Mouse (Mus musculus): Measurements from ENCODE around the gene Tnxb. TPM values are rescaled to one million over a fixed set of nuclear protein-coding genes. Genes with fewer than 3 reads are reported as not detected.

Tnxb gene
- polyA plus RNA-seq, 1 experiment from 2014 or later = 0.62 TPM

- no peak for ATAC-seq (ENCODE audit: low read depth)
- Histone ChIP-seq H3K4me1 (replicated peaks; ENCODE audit: control insufficient read depth, insufficient read depth, low read length) (peaks cover 32% of the 10 kb centered on the region), H3K9me3 (ENCODE audit: control insufficient read depth, low read length) (no peaks in the 10 kb centered on the region), H3K27ac (ENCODE audit: low read length) (peak overlapping the region; percentile 94; the same call in 1 of the 2 replicates), H3K4me3 (ENCODE audit: low read length) (peak overlapping the region; percentile 79), H3K4me2 (ENCODE audit: low read depth, low read length) (peak overlapping the region; percentile 88), H3K36me3 (ENCODE audit: control insufficient read depth, insufficient read depth, low read length) (0 out of 2 replicates have a peak, but pooled peaks cover 4% of the 10 kb centered on the region), H3K27me3 (ENCODE audit: control insufficient read depth, insufficient read depth, low read depth, low read length) (peaks cover 47% of the 10 kb centered on the region), H3K9ac (ENCODE audit: low read length) (peak overlapping the region; percentile 73)
- WGBS = 33% methylated on average over 5 of the region's 5 CpGs
Observed at GRCm38 (mm10) chr17:34628644-34628967, 41.7 kb upstream of the Tnxb start.

- ATAC-seq (ENCODE audit: low read depth) = no peak
- Histone ChIP-seq H3K4me3 (ENCODE audit: low read length) (peak within 1 kb of the TSS; percentile 79), H3K27ac (ENCODE audit: low read length) (peak within 1 kb of the TSS; percentile 94), H3K9ac (ENCODE audit: low read length) (peak within 1 kb of the TSS; percentile 73), H3K4me1 (replicated peaks; ENCODE audit: control insufficient read depth, insufficient read depth, low read length) (peaks cover 32% of the 10 kb centered on the region), H3K9me3 (ENCODE audit: control insufficient read depth, low read length) (no peaks in the 10 kb centered on the region), H3K36me3 (ENCODE audit: control insufficient read depth, insufficient read depth, low read length) (0 out of 2 replicates have a peak, but pooled peaks cover 3% of the 10 kb centered on the region), H3K4me2 (ENCODE audit: low read depth, low read length) (peak within 1 kb of the TSS; percentile 88), H3K27me3 (ENCODE audit: control insufficient read depth, insufficient read depth, low read depth, low read length) (peaks cover 51% of the 10 kb centered on the region)
- WGBS = 2% methylated on average over 14 of the region's 16 CpGs
Observed at GRCm38 (mm10) chr17:34629221-34629751, 41.0 kb upstream of the Tnxb start, which contains the start of gene Prrt1. Gene Prrt1, plus strand, starts transcription at chr17:34629533.

GRCm38 (mm10) chr17:34629796-34630603 lies 40.3 kb upstream of the Tnxb start:
- Histone ChIP-seq H3K27ac (ENCODE audit: low read length) (no peak overlapping the region), H3K9ac (ENCODE audit: low read length) (no peak overlapping the region)
- 27% methylated on average over 12 of the region's 12 CpGs for WGBS

GRCm38 (mm10) chr17:34630761-34631301 lies 39.5 kb upstream of the Tnxb start:
- Histone ChIP-seq H3K36me3 (ENCODE audit: control insufficient read depth, insufficient read depth, low read length) (no peaks in the 10 kb centered on the region), H3K4me3 (ENCODE audit: low read length) (peak overlapping the region; percentile 19; the same call in 1 of the 2 replicates), H3K9me3 (ENCODE audit: control insufficient read depth, low read length) (no peaks in the 10 kb centered on the region), H3K4me2 (ENCODE audit: low read depth, low read length) (peak overlapping the region; percentile 41), H3K9ac (ENCODE audit: low read length) (no peak overlapping the region; the same call in 1 of the 2 replicates), H3K27me3 (ENCODE audit: control insufficient read depth, insufficient read depth, low read depth, low read length) (peaks cover 53% of the 10 kb centered on the region), H3K27ac (ENCODE audit: low read length) (no peak overlapping the region), H3K4me1 (replicated peaks; ENCODE audit: control insufficient read depth, insufficient read depth, low read length) (peaks cover 32% of the 10 kb centered on the region)
- 2% methylated on average over 43 of the region's 48 CpGs for WGBS
- ATAC-seq (ENCODE audit: low read depth) = no peak

More at GRCm38 (mm10) chr17:34629796-34630603, 40.3 kb upstream of the Tnxb start:
- no peak for ATAC-seq (ENCODE audit: low read depth)
- Histone ChIP-seq H3K9me3 (ENCODE audit: control insufficient read depth, low read length) (no peaks in the 10 kb centered on the region), H3K4me2 (ENCODE audit: low read depth, low read length) (peak overlapping the region; percentile 41), H3K36me3 (ENCODE audit: control insufficient read depth, insufficient read depth, low read length) (0 out of 2 replicates have a peak, but pooled peaks cover 3% of the 10 kb centered on the region), H3K27me3 (ENCODE audit: control insufficient read depth, insufficient read depth, low read depth, low read length) (peaks cover 53% of the 10 kb centered on the region), H3K4me3 (ENCODE audit: low read length) (peak overlapping the region; percentile 17; the same call in 1 of the 2 replicates), H3K4me1 (replicated peaks; ENCODE audit: control insufficient read depth, insufficient read depth, low read length) (peaks cover 32% of the 10 kb centered on the region)

- Histone ChIP-seq H3K9me3 (ENCODE audit: control insufficient read depth, low read length) (no peaks in the 10 kb centered on the region), H3K27ac (ENCODE audit: low read length) (no peak overlapping the region), H3K36me3 (ENCODE audit: control insufficient read depth, insufficient read depth, low read length) (no peaks in the 10 kb centered on the region), H3K9ac (ENCODE audit: low read length) (peak overlapping the region; percentile 40), H3K4me3 (ENCODE audit: low read length) (peak overlapping the region; percentile 41), H3K27me3 (ENCODE audit: control insufficient read depth, insufficient read depth, low read depth, low read length) (peaks cover 53% of the 10 kb centered on the region), H3K4me1 (replicated peaks; ENCODE audit: control insufficient read depth, insufficient read depth, low read length) (peaks cover 25% of the 10 kb centered on the region), H3K4me2 (ENCODE audit: low read depth, low read length) (peak overlapping the region; percentile 60)
- WGBS = 11% methylated on average over 12 of the region's 12 CpGs
- no peak for ATAC-seq (ENCODE audit: low read depth)
Observed at GRCm38 (mm10) chr17:34631647-34632046, 38.7 kb upstream of the Tnxb start.

GRCm38 (mm10) chr17:34632261-34632691 lies 38.1 kb upstream of the Tnxb start:
- peak overlapping the region; percentile 40 for H3K9ac ChIP-seq (ENCODE audit: low read length)
- H3K9me3 ChIP-seq (ENCODE audit: control insufficient read depth, low read length) = no peaks in the 10 kb centered on the region

GRCm38 (mm10) chr17:34635671-34636070 lies 34.7 kb upstream of the Tnxb start:
- Histone ChIP-seq H3K36me3 (ENCODE audit: control insufficient read depth, insufficient read depth, low read length) (no peaks in the 10 kb centered on the region), H3K9me3 (ENCODE audit: control insufficient read depth, low read length) (no peaks in the 10 kb centered on the region), H3K9ac (ENCODE audit: low read length) (no peak overlapping the region), H3K27ac (ENCODE audit: low read length) (no peak overlapping the region), H3K27me3 (ENCODE audit: control insufficient read depth, insufficient read depth, low read depth, low read length) (peaks cover 38% of the 10 kb centered on the region), H3K4me2 (ENCODE audit: low read depth, low read length) (no peak overlapping the region), H3K4me1 (replicated peaks; ENCODE audit: control insufficient read depth, insufficient read depth, low read length) (peaks cover 12% of the 10 kb centered on the region), H3K4me3 (ENCODE audit: low read length) (no peak overlapping the region)
- no peak for ATAC-seq (ENCODE audit: low read depth)
- WGBS = 66% methylated on average over 2 of the region's 2 CpGs

More at GRCm38 (mm10) chr17:34632261-34632691, 38.1 kb upstream of the Tnxb start:
- Histone ChIP-seq H3K36me3 (ENCODE audit: control insufficient read depth, insufficient read depth, low read length) (no peaks in the 10 kb centered on the region), H3K4me3 (ENCODE audit: low read length) (peak overlapping the region; percentile 41), H3K4me1 (replicated peaks; ENCODE audit: control insufficient read depth, insufficient read depth, low read length) (peaks cover 23% of the 10 kb centered on the region), H3K27ac (ENCODE audit: low read length) (no peak overlapping the region), H3K4me2 (ENCODE audit: low read depth, low read length) (peak overlapping the region; percentile 60), H3K27me3 (ENCODE audit: control insufficient read depth, insufficient read depth, low read depth, low read length) (peaks cover 53% of the 10 kb centered on the region)
- 1% methylated on average over 26 of the region's 26 CpGs for WGBS
- peak; percentile 64 for ATAC-seq (ENCODE audit: low read depth)

- Histone ChIP-seq H3K4me3 (ENCODE audit: low read length) (no peak overlapping the region), H3K9ac (ENCODE audit: low read length) (no peak overlapping the region), H3K4me2 (ENCODE audit: low read depth, low read length) (no peak overlapping the region), H3K36me3 (ENCODE audit: control insufficient read depth, insufficient read depth, low read length) (no peaks in the 10 kb centered on the region), H3K4me1 (replicated peaks; ENCODE audit: control insufficient read depth, insufficient read depth, low read length) (no peaks in the 10 kb centered on the region), H3K9me3 (ENCODE audit: control insufficient read depth, low read length) (no peaks in the 10 kb centered on the region), H3K27ac (ENCODE audit: low read length) (no peak overlapping the region), H3K27me3 (ENCODE audit: control insufficient read depth, insufficient read depth, low read depth, low read length) (peaks cover 20% of the 10 kb centered on the region)
- no peak for ATAC-seq (ENCODE audit: low read depth)
- WGBS = 57% methylated on average over 3 of the region's 3 CpGs
Observed at GRCm38 (mm10) chr17:34637459-34637858, 32.9 kb upstream of the Tnxb start.
